Mouse (Mus musculus) induced T-regulatory cell, adult 2 months (primary cell): ENCODE results near the gene Hist2h3c2.
A peak's percentile ranks its signal among the peaks of the same experiment; 100 is the strongest.
"Not testable (repeated sequence)": the region's sequence is repeated elsewhere in the genome, so short reads cannot be mapped to it uniquely, and the experiment has no call there.

Experiments used
- DNase-seq: peaks from one replicate; pipeline ENCODE4 v3.0.0-alpha.2; 2012; ENCODE audit warnings: low read depth

Gene Hist2h3c2

DNA sequence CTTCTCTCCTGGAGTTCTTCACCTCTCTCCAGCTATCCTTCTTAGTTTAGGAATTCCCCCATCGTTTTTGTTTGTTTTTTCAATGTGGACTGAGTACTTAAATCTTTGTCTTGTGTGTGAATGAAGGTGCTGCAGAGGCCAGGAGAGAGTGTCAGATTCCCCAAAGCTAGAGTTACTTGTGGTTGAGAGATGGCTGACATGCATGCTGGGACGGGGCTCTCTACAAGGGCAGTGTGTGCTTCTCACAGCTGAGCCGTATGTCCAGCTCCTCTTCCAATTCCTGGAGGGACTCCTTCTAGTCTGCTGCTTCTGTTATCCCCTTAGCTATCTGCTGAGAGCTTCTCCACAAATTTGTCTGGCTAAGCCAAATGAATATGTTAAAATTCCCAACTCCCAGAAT lies 3.1 kb downstream of the Hist2h3c2 start:
- no peak for DNase-seq

- peak; percentile 58 for DNase-seq
Measured at GRCm38 (mm10) chr3:96234914-96235313, 4.0 kb downstream of the Hist2h3c2 start.

- DNase-seq: no peak
Measured at GRCm38 (mm10) chr3:96231758-96232120, 7.2 kb downstream of the Hist2h3c2 start.

GRCm38 (mm10) chr3:96230910-96231757 lies 7.8 kb downstream of the Hist2h3c2 start:
- DNase-seq: no peak

DNA sequence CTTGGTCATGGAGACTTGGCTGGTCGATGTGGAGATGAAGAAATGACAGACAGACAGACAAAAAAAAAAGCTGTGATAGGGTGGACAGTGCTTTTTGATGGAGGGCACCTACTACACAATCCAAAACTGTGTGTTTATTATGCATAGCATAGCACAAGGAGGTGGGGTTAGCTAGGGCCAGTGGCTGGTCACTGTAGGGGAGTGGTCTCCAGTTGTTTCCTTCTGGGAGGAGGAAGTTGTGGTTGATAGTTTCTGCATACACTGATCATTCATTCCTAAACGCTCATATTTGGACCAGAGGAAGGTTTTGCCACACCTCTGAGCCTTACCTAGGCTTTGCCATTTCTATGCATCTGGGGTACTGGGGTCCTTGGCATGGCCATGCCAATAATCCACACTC lies 8.5 kb downstream of the Hist2h3c2 start:
- DNase-seq: no peak

- DNase-seq: no peak
Measured at GRCm38 (mm10) chr3:96228828-96229227, 10.1 kb downstream of the Hist2h3c2 start.

- no peak for DNase-seq
Measured at GRCm38 (mm10) chr3:96226695-96227648, 12.0 kb downstream of the Hist2h3c2 start.

DNA sequence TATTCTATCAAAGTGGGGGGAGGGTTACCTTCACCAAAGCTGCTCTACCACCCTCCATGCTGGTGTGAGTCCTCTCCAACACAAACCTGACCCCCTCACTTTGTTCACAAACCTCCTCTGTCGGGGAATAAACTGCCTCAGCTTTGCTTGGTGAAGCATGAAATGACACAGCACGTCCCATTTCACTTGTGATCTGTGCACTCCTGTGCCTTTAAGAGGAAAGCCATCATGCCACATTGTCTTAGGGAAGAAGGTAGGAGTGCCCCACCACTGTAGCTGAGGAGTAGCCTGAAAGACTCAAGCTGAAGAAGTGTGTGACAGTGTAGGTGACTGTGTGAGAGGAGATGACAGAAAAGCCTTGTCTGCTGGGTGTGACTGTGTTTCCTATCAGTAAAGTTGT lies 13.5 kb downstream of the Hist2h3c2 start:
- no peak for DNase-seq

DNA sequence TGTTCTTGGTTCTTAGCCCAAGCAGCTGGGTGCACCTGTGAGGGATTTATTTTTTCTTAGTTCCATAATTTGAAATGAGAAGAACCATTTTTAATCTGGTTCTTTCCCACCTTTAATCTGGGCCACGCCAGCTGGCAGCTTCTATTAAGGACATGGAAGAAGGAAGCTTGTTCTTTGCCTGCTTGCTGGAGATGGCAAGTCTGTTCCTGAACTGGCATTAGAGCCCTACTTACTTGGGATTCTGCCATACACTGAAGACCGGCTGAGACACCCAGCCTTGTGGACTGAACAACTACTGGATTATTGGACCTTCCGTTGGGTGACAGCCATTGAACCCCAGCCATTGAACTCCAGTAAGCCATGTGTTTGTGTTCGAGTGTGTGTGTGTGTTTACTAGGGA lies 16.2 kb downstream of the Hist2h3c2 start:
- no peak for DNase-seq

GRCm38 (mm10) chr3:96221640-96222038 lies 17.3 kb downstream of the Hist2h3c2 start:
- DNase-seq: no peak

DNA sequence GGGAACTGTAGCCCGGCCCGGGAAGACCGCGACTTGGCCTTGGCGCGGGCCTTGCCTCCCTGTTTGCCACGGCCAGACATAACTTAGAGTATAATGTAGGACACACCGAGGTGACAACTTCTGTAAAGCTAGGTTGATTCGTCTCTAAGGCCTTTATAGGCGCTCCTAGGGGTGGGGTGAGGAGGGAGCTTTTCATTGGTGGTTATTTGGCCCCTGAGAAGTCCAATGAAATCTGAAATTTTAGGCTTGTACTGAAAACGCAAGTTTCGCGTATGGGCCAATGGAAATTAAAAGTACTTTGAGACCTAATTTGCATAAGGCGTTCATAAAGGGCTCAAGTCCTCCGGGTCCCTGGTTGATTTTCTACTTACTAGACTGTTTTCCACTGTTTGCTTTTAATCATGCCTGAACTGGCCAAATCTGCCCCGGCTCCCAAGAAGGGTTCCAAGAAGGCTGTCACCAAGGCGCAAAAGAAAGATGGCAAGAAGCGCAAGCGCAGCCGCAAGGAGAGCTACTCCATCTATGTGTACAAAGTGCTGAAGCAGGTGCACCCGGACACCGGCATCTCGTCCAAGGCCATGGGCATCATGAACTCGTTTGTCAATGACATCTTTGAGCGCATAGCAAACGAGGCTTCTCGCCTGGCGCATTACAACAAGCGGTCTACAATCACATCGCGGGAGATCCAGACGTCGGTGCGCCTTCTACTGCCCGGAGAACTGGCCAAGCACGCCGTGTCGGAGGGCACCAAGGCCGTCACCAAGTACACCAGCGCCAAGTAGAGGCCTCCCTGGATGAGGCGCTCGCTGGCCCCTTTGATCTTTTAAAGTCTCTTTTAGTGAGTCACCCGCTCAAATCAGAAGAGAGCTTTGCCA lies 17.9 kb downstream of the Hist2h3c2 start, which contains the start of the genes Hist2h2ac and Hist2h2be:
Gene Hist2h2ac (minus strand): TSS at position 116 of the 875 bp plus-strand sequence.
Gene Hist2h2be (plus strand): TSS at position 355 of the 875 bp plus-strand sequence.
- DNase-seq: peak; percentile 96

GRCm38 (mm10) chr3:96220131-96220764 lies 18.7 kb downstream of the Hist2h3c2 start:
- peak; percentile 80 for DNase-seq

GRCm38 (mm10) chr3:96219661-96220130 lies 19.2 kb downstream of the Hist2h3c2 start, which contains the start of the genes Bola1 and Hist2h2ab:
Gene Bola1 (minus strand): TSS chr3:96219709.
Gene Hist2h2ab (plus strand): TSS chr3:96219865.
- peak; percentile 92 for DNase-seq

DNA sequence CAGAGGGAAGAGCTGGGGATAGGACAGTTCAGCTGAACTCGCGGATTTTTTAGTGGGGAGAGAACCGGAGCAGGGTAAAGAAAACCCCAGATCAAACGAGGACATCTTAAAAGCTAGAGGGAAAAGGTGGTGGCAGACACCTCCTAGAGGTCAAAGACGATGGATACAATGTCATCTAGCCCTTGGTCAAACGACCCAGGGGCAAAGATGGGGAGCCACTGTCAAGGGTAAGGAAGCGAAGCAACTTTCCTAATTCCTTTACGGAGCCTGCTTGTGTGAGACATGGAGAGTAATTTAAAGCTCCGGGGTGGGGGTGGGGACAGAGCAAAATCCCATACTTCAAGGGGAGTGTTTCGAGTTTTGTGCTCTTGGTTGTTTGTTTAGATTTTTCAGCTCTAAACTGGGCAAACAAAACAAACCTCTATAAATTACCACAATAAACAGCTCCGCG lies 19.7 kb downstream of the Hist2h3c2 start:
- no peak for DNase-seq

GRCm38 (mm10) chr3:96209242-96209641 lies 29.7 kb downstream of the Hist2h3c2 start:
- no peak for DNase-seq

GRCm38 (mm10) chr3:96207819-96208218 lies 31.1 kb downstream of the Hist2h3c2 start:
- peak; percentile 25 for DNase-seq

- DNase-seq: no peak
Measured at GRCm38 (mm10) chr3:96199731-96200130, 39.2 kb downstream of the Hist2h3c2 start.

- not testable (repeated sequence) for DNase-seq
Measured at GRCm38 (mm10) chr3:96198601-96199251, 40.2 kb downstream of the Hist2h3c2 start.

DNA sequence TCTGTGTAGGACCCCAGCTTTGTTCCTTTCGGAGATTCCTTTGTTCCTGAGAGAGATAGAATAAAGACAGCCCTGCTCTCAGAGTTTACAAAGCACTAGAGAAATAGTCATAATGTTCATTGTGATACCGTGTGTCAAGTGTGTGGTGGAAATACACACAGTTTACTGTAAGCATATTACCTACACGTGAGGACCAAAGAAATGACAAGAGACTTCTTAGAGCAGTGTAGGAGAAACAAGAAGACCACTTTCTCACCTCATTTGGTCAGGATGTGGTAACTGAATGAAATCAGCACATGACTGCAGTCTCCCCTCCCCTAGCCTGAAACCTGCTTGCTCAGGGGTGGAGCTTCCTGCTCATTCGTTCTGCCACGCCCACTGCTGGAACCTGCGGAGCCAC lies 40.7 kb downstream of the Hist2h3c2 start:
- peak; percentile 90 for DNase-seq

- DNase-seq: peak; percentile 92
Measured at GRCm38 (mm10) chr3:96197129-96197749, 41.7 kb downstream of the Hist2h3c2 start.
